1 mouse cellular context compared by ENCODE assay signal in the genomic region with DNA sequence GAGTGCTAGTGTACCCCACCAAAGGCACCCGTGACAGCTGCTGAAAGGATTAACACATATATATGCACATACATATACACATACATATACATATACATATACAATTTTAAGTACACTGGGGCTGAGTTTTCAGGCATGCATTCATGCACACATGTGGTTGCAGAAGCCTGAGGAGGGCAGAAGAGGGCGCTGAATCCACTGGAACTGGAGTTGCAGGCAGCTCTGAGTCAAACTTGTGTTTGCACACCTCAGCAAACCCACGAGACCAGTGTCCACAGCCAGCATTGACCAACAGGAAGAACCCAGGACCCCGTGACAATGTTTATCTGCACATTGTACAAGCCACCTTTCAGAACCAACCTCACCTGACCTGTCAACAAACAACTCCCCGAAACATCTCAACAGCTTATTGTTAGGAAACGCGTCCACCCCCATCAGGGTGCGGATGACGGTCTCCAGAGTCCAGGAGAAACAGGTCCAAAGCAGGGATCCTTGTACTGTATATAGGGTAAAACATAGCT.
A peak's percentile ranks its signal among the peaks of the same experiment; 100 is the strongest.
TF ChIP-seq lines count a peak whose summit lies in the region.

No protein-coding gene starts in this region.

TF ChIP-seq in MEL, 35 proteins besides CTCF, POLR2A, EP300 and RAD21 (continued from another document):
- TF ChIP-seq MXI1 (IDR thresholded peaks at IDR 0.05; ENCODE audit: low read depth, low read length) (peak; percentile 74), ELF1 (IDR thresholded peaks at IDR 0.05; ENCODE audit: low read depth, low read length) (peak; percentile 56; the same call in 1 of the 2 replicates), ETS1 (IDR thresholded peaks at IDR 0.05; ENCODE audit: low read depth, low read length) (0 out of 2 replicates have a peak, but pooled peaks have one; percentile 15)
